Mouse (Mus musculus) liver, postnatal 0 days (tissue): Measurements from ENCODE around the gene Olfr1222. TPM values are rescaled to one million over a fixed set of nuclear protein-coding genes. Genes with fewer than 3 reads are reported as not detected.
"Not testable (repeated sequence)": the region's sequence is repeated elsewhere in the genome, so short reads cannot be mapped to it uniquely, and the experiment has no call there.

ENCODE experiments used
- ATAC-seq: fragments of 200-750 bp; cut with Nextera tagmentation; 2 replicates; pipeline ENCODE4 v1.8.0; 2017; ENCODE audit warnings: mild to moderate bottlenecking, moderate library complexity
- DNase-seq: peaks from one replicate; pipeline ENCODE4 v3.0.0-alpha.2; 2016
- H3K27ac ChIP-seq: fragments of 300-500 bp; sonication (generic); 2 replicates; pipeline ENCODE4 v1.5.1; 2014; ENCODE audit warnings: antibody characterized with exemption, moderate library complexity, mild to moderate bottlenecking, low read depth
- H3K27me3 ChIP-seq: fragments of 300-500 bp; sonication (generic); 2 replicates; pipeline ENCODE4 v1.6.1; 2014; ENCODE audit warnings: low read length, control low read depth, mixed read lengths; ENCODE audit not compliant: insufficient read depth
- H3K36me3 ChIP-seq: fragments of 300-500 bp; sonication (generic); replicated peaks from 2 replicates; pipeline ENCODE4 v1.6.1; 2014; ENCODE audit warnings: mild to moderate bottlenecking, control low read depth, low read length, moderate library complexity, mixed read lengths; ENCODE audit not compliant: insufficient read depth
- H3K4me1 ChIP-seq: fragments of 300-500 bp; sonication (generic); 2 replicates; pipeline ENCODE4 v1.6.1; 2014; ENCODE audit warnings: antibody characterized with exemption, mild to moderate bottlenecking, control low read depth; ENCODE audit not compliant: insufficient read depth
- H3K4me2 ChIP-seq: fragments of 300-500 bp; sonication (generic); 2 replicates; pipeline ENCODE4 v1.6.1; 2014; ENCODE audit warnings: low read depth, mild to moderate bottlenecking, low read length, moderate library complexity, mixed read lengths
- H3K4me3 ChIP-seq: fragments of 300-500 bp; sonication (generic); 2 replicates; pipeline ENCODE4 v1.5.1; 2014; ENCODE audit warnings: low read depth, low read length
- H3K9ac ChIP-seq: fragments of 300-500 bp; sonication (generic); replicated peaks from 2 replicates; pipeline ENCODE4 v1.6.1; 2014; ENCODE audit warnings: mild to moderate bottlenecking, moderate library complexity
- H3K9me3 ChIP-seq: fragments of 300-500 bp; sonication (generic); 2 replicates; pipeline ENCODE4 v1.6.1; 2016; ENCODE audit warnings: mild to moderate bottlenecking, control low read depth, low read length, mixed read lengths
- CTCF ChIP-seq: sonication (generic); IDR thresholded peaks from 2 replicates; pipeline ENCODE4 v1.5.1; 2016; ENCODE audit warnings: antibody characterized with exemption, low read depth
- EP300 ChIP-seq: IDR thresholded peaks from 2 replicates; pipeline ENCODE4 v1.6.1; 2016; ENCODE audit warnings: antibody characterized with exemption, low read depth, mild to moderate bottlenecking
- WGBS: fragments of 180-500 bp; shearing (Covaris S2); extraction: QIAGEN DNeasy Blood & Tissue Kit; methylation state at CpG from one replicate; pipeline ENCODE4 v1.1.7; 2014; ENCODE audit not compliant: insufficient replicate concordance; 5-methylcytosine and 5-hydroxymethylcytosine counted together
- polyA plus RNA-seq: library from polyadenylated mRNA; unstranded; fragments of >200 nt; fragmentation: Nextera tagmentation; extraction: Ambion mirVana; gene quantifications from 2 replicates; pipeline ENCODE4 v1.2.1, GENCODE M21; 2015

Olfr1222 gene
- polyA plus RNA-seq: not detected in 2 replicates

GRCm38 (mm10) chr2:89132954-89133353 is at the start of gene Olfr1222:
Olfr1222 (minus strand) TSS chr2:89133054.
- Histone ChIP-seq H3K4me2 (no peak within 1 kb of the TSS), H3K4me1 (no peaks in the 10 kb centered on the region), H3K27ac (no peak within 1 kb of the TSS), H3K9me3 (no peaks in the 10 kb centered on the region), H3K36me3 (no peaks in the 10 kb centered on the region), H3K4me3 (no peak within 1 kb of the TSS), H3K27me3 (no peaks in the 10 kb centered on the region), H3K9ac (no peak within 1 kb of the TSS)
- TF ChIP-seq EP300: no peak
- no peak for TF ChIP-seq CTCF
- WGBS: 53% methylated on average over 3 of the region's 3 CpGs
- ATAC-seq: no peak
- DNase-seq: no peak

- no peaks in the 10 kb centered on the region for H3K36me3 ChIP-seq
- H3K27me3 ChIP-seq: no peaks in the 10 kb centered on the region
- no peak within 1 kb of the TSS for H3K9ac ChIP-seq
- H3K27ac ChIP-seq: no peak within 1 kb of the TSS
- H3K4me1 ChIP-seq: no peaks in the 10 kb centered on the region
- TF ChIP-seq EP300: no peak
- no peaks in the 10 kb centered on the region; the same call in 1 of the 2 replicates for H3K9me3 ChIP-seq
- DNase-seq (no peak), ATAC-seq (no peak)
- no peak within 1 kb of the TSS for H3K4me3 ChIP-seq
- 79% methylated on average over 1 of the region's 1 CpGs for WGBS
- no peak within 1 kb of the TSS for H3K4me2 ChIP-seq
These were observed 41.7 kb upstream of the Olfr1222 start, which contains the start of gene Olfr1225 for GRCm38 (mm10) chr2:89174569-89174968. Olfr1225 (minus strand) TSS chr2:89174669.

GRCm38 (mm10) chr2:89164711-89165110 is 31.9 kb upstream of the Olfr1222 start:
- not testable (repeated sequence) for H3K4me1 ChIP-seq, H3K4me3 ChIP-seq

GRCm38 (mm10) chr2:89163991-89164390 is 31.1 kb upstream of the Olfr1222 start, which contains the start of gene Olfr1224-ps1:
Olfr1224-ps1 (minus strand) TSS chr2:89164091.
- ATAC-seq, H3K27me3 ChIP-seq, DNase-seq, H3K27ac ChIP-seq, H3K4me1 ChIP-seq, H3K4me2 ChIP-seq, H3K4me3 ChIP-seq, H3K36me3 ChIP-seq, H3K9ac ChIP-seq, H3K9me3 ChIP-seq: not testable (repeated sequence)
- WGBS: 84% methylated on average over 8 of the region's 8 CpGs

More at GRCm38 (mm10) chr2:89164711-89165110, 31.9 kb upstream of the Olfr1222 start:
- not testable (repeated sequence) for H3K27me3 ChIP-seq, H3K27ac ChIP-seq, H3K9ac ChIP-seq, H3K9me3 ChIP-seq, ATAC-seq, DNase-seq, H3K36me3 ChIP-seq, H3K4me2 ChIP-seq
- 75% methylated on average over 4 of the region's 4 CpGs for WGBS

- no peak within 1 kb of the TSS for H3K4me2 ChIP-seq
- H3K27me3 ChIP-seq: no peaks in the 10 kb centered on the region
- no peaks in the 10 kb centered on the region for H3K36me3 ChIP-seq
- H3K27ac ChIP-seq: no peak within 1 kb of the TSS
- ATAC-seq (no peak), DNase-seq (no peak)
- no peak for TF ChIP-seq CTCF
- TF ChIP-seq EP300: no peak
- no peak within 1 kb of the TSS for H3K4me3 ChIP-seq
- H3K9ac ChIP-seq: no peak within 1 kb of the TSS
- H3K9me3 ChIP-seq: no peaks in the 10 kb centered on the region
- WGBS: 49% methylated on average over 1 of the region's 1 CpGs
- H3K4me1 ChIP-seq: no peaks in the 10 kb centered on the region
These were observed 18.6 kb upstream of the Olfr1222 start, which contains the start of gene Olfr1223 for GRCm38 (mm10) chr2:89151460-89151859. Olfr1223 (minus strand) TSS chr2:89151560.

GRCm38 (mm10) chr2:89117183-89117582 is 15.7 kb downstream of the Olfr1222 start, which contains the start of gene Olfr1221:
Olfr1221 (minus strand) TSS chr2:89117283.
- no peak within 1 kb of the TSS for H3K9ac ChIP-seq
- H3K4me1 ChIP-seq: no peaks in the 10 kb centered on the region
- no peaks in the 10 kb centered on the region for H3K9me3 ChIP-seq
- no peak for TF ChIP-seq CTCF
- TF ChIP-seq EP300: no peak
- 39% methylated on average over 2 of the region's 2 CpGs for WGBS
- H3K4me3 ChIP-seq: no peak within 1 kb of the TSS
- H3K27ac ChIP-seq: no peak within 1 kb of the TSS
- H3K4me2 ChIP-seq: no peak within 1 kb of the TSS
- H3K36me3 ChIP-seq: no peaks in the 10 kb centered on the region
- no peaks in the 10 kb centered on the region for H3K27me3 ChIP-seq
- no peak for ATAC-seq
- DNase-seq: no peak

GRCm38 (mm10) chr2:89106735-89107134 is 26.1 kb downstream of the Olfr1222 start, which contains the start of gene Olfr1220:
Olfr1220 (minus strand) TSS chr2:89106835.
- ATAC-seq: no peak

More at GRCm38 (mm10) chr2:89106735-89107134, 26.1 kb downstream of the Olfr1222 start, which contains the start of gene Olfr1220:
- Histone ChIP-seq H3K9me3 (no peaks in the 10 kb centered on the region), H3K36me3 (no peaks in the 10 kb centered on the region), H3K4me1 (no peaks in the 10 kb centered on the region), H3K4me3 (no peak within 1 kb of the TSS), H3K27ac (no peak within 1 kb of the TSS), H3K9ac (no peak within 1 kb of the TSS), H3K27me3 (no peaks in the 10 kb centered on the region), H3K4me2 (no peak within 1 kb of the TSS)
- WGBS: 67% methylated on average over 3 of the region's 3 CpGs
- no peak for TF ChIP-seq EP300
- TF ChIP-seq CTCF: no peak
- DNase-seq: no peak
